15 mouse cellular contexts compared by ENCODE assay signal in the genomic region with DNA sequence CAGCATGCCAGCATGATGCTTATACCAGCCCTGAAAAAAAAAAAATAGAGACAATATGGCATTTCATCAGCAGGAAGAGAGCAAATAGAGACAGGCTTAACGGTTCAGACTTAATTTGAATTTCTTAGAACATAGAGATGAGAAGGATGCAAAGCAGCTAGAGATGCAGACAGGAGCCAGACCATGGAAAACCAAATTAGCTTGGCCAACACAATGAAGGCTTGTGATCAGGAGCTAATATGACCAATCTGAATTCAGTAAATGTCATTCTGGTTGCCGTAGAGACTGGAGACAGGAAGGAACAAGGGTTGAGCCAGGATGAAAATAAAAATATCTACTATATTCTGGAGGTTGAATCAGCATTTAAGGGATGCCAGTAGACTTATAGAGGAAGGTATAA.
"Had no signal": no experiment of that assay in that cellular context is flagged by ENCODE, and none has a peak within 500 bp of the region (broad histone marks: within the 10 kb centered on the region; RNA-seq: fewer than 3 reads in every experiment).

No protein-coding gene starts in this region.

- H3K4me3 ChIP-seq: kidney, embryonic 15.5 days; limb, embryonic 12.5 days; limb, embryonic 15.5 days had no signal

- H3K4me1 ChIP-seq: kidney, embryonic 15.5 days; limb, embryonic 12.5 days; limb, embryonic 15.5 days had no signal

- H3K27ac ChIP-seq: kidney, embryonic 15.5 days; limb, embryonic 12.5 days; limb, embryonic 15.5 days; liver, embryonic 14.5 days; macrophage had no signal

- ATAC-seq: liver, postnatal 0 days; lung, postnatal 0 days had no signal

- H3K27me3 ChIP-seq: kidney, embryonic 15.5 days; limb, embryonic 12.5 days; limb, embryonic 15.5 days had no signal

- H3K4me2 ChIP-seq: kidney, embryonic 15.5 days; limb, embryonic 12.5 days; limb, embryonic 15.5 days; liver, embryonic 11.5 days; lung, embryonic 14.5 days had no signal

- H3K36me3 ChIP-seq: kidney, embryonic 15.5 days; limb, embryonic 12.5 days; limb, embryonic 15.5 days had no signal

- H3K9ac ChIP-seq: kidney, embryonic 15.5 days; limb, embryonic 12.5 days; limb, embryonic 15.5 days; liver, embryonic 14.5 days; liver, postnatal 0 days; lung, embryonic 14.5 days had no signal

- DNase-seq: kidney, adult 8-10 months; kidney, postnatal 10 days; kidney, postnatal 36 days; left cerebral cortex, postnatal 4 days; liver, postnatal 0 days; lung, embryonic 14.5 days; thymus, adult 18-20 months; thymus, postnatal 36 days had no signal

- H3K9me3 ChIP-seq: kidney, embryonic 15.5 days; limb, embryonic 12.5 days; limb, embryonic 15.5 days had no signal
